Mouse (Mus musculus): ENCODE measurements around the gene Cox7a2.

The Cox7a2 gene

DNA sequence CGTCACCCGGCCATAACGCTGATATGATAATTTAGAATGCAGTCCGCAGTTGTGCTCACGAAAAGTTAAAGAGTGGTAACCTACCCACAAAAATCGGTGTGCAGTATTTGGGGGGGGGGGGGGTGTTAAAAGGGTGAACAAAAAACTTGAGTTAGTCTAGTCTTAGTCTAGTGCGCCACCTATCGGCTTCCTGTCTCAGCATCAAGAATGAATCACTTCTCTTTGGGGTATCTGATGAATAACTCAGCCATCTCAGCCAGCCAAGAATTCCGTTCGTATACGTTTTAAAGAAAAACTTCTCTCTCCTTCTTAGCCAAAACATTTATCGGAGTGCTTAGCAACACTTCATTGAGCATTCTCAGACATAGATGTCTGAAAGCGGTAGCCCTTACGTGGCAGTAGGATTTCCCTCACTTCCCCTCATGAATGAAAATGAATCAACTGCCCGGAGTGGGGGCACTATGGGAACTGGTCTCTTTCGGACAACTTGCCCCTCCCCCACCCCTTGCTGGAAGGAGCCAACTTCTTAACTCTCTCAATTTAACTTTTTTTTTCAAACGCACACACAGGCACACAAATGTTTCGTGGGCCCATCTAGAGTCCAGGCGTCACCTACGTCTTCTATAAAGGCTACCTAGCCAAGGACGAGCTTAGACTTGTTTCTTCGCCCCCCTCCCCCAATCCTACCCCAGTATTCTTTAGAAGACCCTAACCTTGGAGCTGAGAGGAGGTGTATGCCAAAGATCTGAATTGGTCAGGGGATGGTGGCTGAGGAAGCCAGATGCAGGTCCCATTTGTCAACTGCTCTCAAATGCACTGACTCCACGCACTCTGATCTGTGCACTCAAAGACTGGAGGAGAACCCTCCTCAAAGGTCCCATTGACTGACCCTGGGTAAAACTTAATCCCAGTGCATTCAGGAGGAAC is 42.5 kb downstream of the Cox7a2 start:
- Histone ChIP-seq H3K27me3 (ENCODE audit: control insufficient read depth, insufficient read depth, low read length, poor library complexity, severe bottlenecking) (peaks cover 2% of the 10 kb centered on the region; the same call in 1 of the 2 replicates), H3K36me3 (ENCODE audit: control insufficient read depth, insufficient read depth, low read length, poor library complexity, severe bottlenecking) (no peaks in the 10 kb centered on the region)
- DNase-seq (ENCODE audit: low read depth, low spot score), result peak; percentile 72

DNA sequence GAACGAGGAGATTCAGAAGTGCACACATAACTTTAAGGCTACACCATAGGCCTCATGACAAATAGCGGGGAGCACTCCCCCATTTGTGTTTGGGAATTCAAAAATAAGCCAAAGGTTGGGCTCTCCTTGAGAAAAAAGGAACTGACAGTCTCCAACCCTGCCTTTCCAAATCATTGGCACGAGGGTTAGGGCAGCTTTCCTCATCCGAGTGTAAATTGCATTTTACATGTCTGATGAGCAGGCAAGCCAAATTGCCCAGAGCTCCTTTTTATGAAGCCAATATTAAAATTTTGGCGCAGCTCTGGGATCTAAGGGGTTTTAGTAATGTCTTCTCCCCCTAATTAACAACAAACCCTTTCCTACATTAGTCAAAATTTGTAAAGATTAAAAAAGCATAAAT is 43.2 kb downstream of the Cox7a2 start:
- peaks cover 2% of the 10 kb centered on the region; the same call in 1 of the 2 replicates for H3K27me3 ChIP-seq (ENCODE audit: control insufficient read depth, insufficient read depth, low read length, poor library complexity, severe bottlenecking)
- H3K36me3 ChIP-seq (ENCODE audit: control insufficient read depth, insufficient read depth, low read length, poor library complexity, severe bottlenecking), result no peaks in the 10 kb centered on the region
- DNase-seq (ENCODE audit: low read depth, low spot score), result no peak

DNA sequence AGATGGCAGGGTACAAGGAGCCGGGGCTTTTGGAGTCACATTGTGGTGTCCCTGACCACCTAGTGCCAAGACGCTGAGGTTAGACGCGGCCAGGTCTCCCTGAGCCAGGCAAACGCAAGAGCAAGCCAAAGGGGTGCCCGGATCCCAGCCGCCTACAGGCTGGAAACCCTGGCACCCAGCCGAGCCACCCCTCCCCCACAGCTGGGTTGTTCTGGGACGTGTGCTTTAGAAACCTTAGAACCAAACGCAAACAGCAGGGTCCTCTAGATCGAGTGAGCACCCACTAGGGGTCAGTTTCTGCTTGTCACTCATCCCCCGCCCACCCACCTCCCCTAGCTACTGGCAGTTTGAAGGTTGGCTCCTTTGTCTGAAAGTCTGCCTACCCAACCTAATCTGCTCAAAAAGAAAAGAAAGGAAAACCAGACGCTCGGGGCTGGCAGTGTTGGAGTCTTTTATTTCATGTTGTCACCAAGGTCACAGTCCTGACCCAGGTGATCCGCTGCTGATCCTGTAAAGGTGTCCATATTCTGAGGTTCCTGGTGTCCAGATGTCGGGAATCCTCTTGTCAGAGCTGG is 45.1 kb downstream of the Cox7a2 start:
- H3K36me3 ChIP-seq (ENCODE audit: control insufficient read depth, insufficient read depth, low read length, poor library complexity, severe bottlenecking), result no peaks in the 10 kb centered on the region
- DNase-seq (ENCODE audit: low read depth, low spot score), result no peak
- peaks cover 2% of the 10 kb centered on the region; the same call in 1 of the 2 replicates for H3K27me3 ChIP-seq (ENCODE audit: control insufficient read depth, insufficient read depth, low read length, poor library complexity, severe bottlenecking)

Measured in splenic B cell, adult 2 months (primary cell).